ENCODE assay signal across 10 mouse cellular contexts in the genomic region with DNA sequence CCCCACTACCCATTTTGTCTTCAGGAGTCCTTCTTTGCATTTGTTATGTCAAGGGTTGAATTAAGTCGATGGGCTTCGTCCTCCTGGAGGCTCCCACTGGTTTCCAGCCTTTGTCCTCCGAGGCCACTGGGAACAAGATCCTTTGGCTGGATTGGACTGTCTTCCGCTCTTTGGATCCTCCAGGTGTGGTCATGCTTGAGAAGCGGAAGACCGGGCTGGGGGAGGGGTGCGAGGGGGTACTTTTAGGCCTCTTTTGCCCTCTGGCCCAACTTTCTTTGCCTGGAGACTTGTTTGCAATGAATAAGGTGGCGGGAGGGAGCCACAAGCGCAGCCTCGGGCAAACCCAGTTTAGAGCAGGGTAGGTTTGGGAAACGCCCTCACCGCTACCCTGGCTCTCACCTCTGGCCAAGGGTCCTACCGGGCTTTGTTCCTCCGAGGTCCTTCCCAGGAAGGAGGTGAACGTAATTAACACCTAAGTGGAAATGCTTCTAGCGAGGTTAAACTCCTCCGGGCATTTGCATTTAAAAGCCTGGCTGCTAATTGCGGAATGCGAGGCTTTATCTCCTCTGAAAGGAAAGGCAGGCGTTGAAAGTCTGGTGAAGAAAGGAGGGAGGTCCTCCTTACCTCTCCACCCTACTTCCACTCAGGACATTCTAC.
A peak's percentile ranks its signal among the peaks of the same experiment; 100 is the strongest.
DNase-seq lines count a peak whose midpoint lies in the region; ATAC-seq and TF ChIP-seq lines count a peak whose summit lies in the region.
"Had no signal": no experiment of that assay in that cellular context is flagged by ENCODE, and none has a peak within 500 bp of the region (broad histone marks: within the 10 kb centered on the region; RNA-seq: fewer than 3 reads in every experiment).

No protein-coding gene starts in this region.

- no peak for DNase-seq in stomach, postnatal 0 days (ENCODE audit: low spot score)
- no peak for DNase-seq in limb, embryonic 10.5 days (ENCODE audit: low spot score)
- no peak for DNase-seq in gastrocnemius, postnatal 4 days (ENCODE audit: low spot score in 2 of 2)
- no peak for DNase-seq in right cerebral cortex, adult 18-20 months
- DNase-seq in adrenal gland, postnatal 4 days (ENCODE audit: low spot score in 2 of 2): no peak
- no peak for DNase-seq in cerebellum, adult 9-10 months
- DNase-seq: cerebellum, adult 11-12 months had no signal

- WGBS in stomach, embryonic 14.5 days: 12% methylated on average over 20 of the region's 20 CpGs
- WGBS in stomach, postnatal 0 days: 22% methylated on average over 20 of the region's 20 CpGs
- WGBS in hindbrain, embryonic 15.5 days: 5% methylated on average over 20 of the region's 20 CpGs
- 2% methylated on average over 20 of the region's 20 CpGs for WGBS in limb, embryonic 10.5 days

- H3K9ac ChIP-seq in stomach, embryonic 14.5 days (replicated peaks; ENCODE audit: low read depth, low read length): no peak overlapping the region
- no peak overlapping the region for H3K9ac ChIP-seq in stomach, postnatal 0 days (ENCODE audit: low read length)
- H3K9ac ChIP-seq in hindbrain, embryonic 15.5 days: no peak overlapping the region
- H3K9ac ChIP-seq: liver, embryonic 15.5 days had no signal

- TF ChIP-seq EP300 in stomach, postnatal 0 days (optimal IDR thresholded peaks at IDR 0.05): no peak

- no peaks in the 10 kb centered on the region for H3K36me3 ChIP-seq in stomach, embryonic 14.5 days (ENCODE audit: control insufficient read depth, insufficient read depth, low read length)
- no peaks in the 10 kb centered on the region for H3K36me3 ChIP-seq in stomach, postnatal 0 days (ENCODE audit: control insufficient read depth, insufficient read depth, low read length)
- no peaks in the 10 kb centered on the region for H3K36me3 ChIP-seq in hindbrain, embryonic 15.5 days
- no peaks in the 10 kb centered on the region for H3K36me3 ChIP-seq in limb, embryonic 10.5 days
- H3K36me3 ChIP-seq: liver, embryonic 15.5 days had no signal

- H3K27ac ChIP-seq in stomach, embryonic 14.5 days (ENCODE audit: low read length): no peak overlapping the region
- no peak overlapping the region for H3K27ac ChIP-seq in stomach, postnatal 0 days (replicated peaks)
- no peak overlapping the region for H3K27ac ChIP-seq in hindbrain, embryonic 15.5 days (replicated peaks)
- no peak overlapping the region for H3K27ac ChIP-seq in limb, embryonic 10.5 days
- H3K27ac ChIP-seq: liver, embryonic 15.5 days had no signal

- H3K4me1 ChIP-seq in stomach, embryonic 14.5 days (ENCODE audit: control insufficient read depth, insufficient read depth, low read length): no peaks in the 10 kb centered on the region
- H3K4me1 ChIP-seq in stomach, postnatal 0 days (replicated peaks; ENCODE audit: control insufficient read depth, insufficient read depth): no peaks in the 10 kb centered on the region
- H3K4me1 ChIP-seq in hindbrain, embryonic 15.5 days (replicated peaks): peaks cover 15% of the 10 kb centered on the region
- H3K4me1 ChIP-seq in limb, embryonic 10.5 days: peaks cover 28% of the 10 kb centered on the region

- no peaks in the 10 kb centered on the region for H3K9me3 ChIP-seq in stomach, embryonic 14.5 days (ENCODE audit: control insufficient read depth, low read depth, low read length)
- no peaks in the 10 kb centered on the region for H3K9me3 ChIP-seq in stomach, postnatal 0 days (ENCODE audit: control insufficient read depth, low read length)
- no peaks in the 10 kb centered on the region for H3K9me3 ChIP-seq in hindbrain, embryonic 15.5 days
- no peaks in the 10 kb centered on the region for H3K9me3 ChIP-seq in limb, embryonic 10.5 days (replicated peaks)
- H3K9me3 ChIP-seq: liver, embryonic 15.5 days had no signal

- H3K4me2 ChIP-seq in stomach, embryonic 14.5 days (replicated peaks; ENCODE audit: low read depth, low read length): 0 out of 2 replicates have a peak overlapping the region, but pooled peaks have one; percentile 15
- no peak overlapping the region for H3K4me2 ChIP-seq in stomach, postnatal 0 days (replicated peaks; ENCODE audit: low read depth)
- H3K4me2 ChIP-seq in hindbrain, embryonic 15.5 days: peak overlapping the region; percentile 43
- H3K4me2 ChIP-seq: liver, embryonic 15.5 days had no signal

- ATAC-seq in stomach, embryonic 14.5 days (ENCODE audit: insufficient number of reproducible peaks, insufficient read depth, low FRiP score, low read depth): no peak
- ATAC-seq in stomach, postnatal 0 days (ENCODE audit: low FRiP score, low TSS enrichment): no peak
- no peak for ATAC-seq in hindbrain, embryonic 15.5 days (ENCODE audit: low FRiP score, low read depth)

- 0 out of 2 replicates have a peak, but pooled peaks cover 7% of the 10 kb centered on the region for H3K27me3 ChIP-seq in stomach, embryonic 14.5 days (ENCODE audit: control insufficient read depth, insufficient read depth, low read length)
- H3K27me3 ChIP-seq in stomach, postnatal 0 days (ENCODE audit: control insufficient read depth, insufficient read depth, low read length): peaks cover 3% of the 10 kb centered on the region; the same call in 1 of the 2 replicates
- peaks cover 44% of the 10 kb centered on the region for H3K27me3 ChIP-seq in hindbrain, embryonic 15.5 days
- H3K27me3 ChIP-seq in limb, embryonic 10.5 days (ENCODE audit: low read depth, poor library complexity, severe bottlenecking): peaks cover 57% of the 10 kb centered on the region

- H3K4me3 ChIP-seq in stomach, embryonic 14.5 days (ENCODE audit: low read depth, low read length): no peak overlapping the region
- no peak overlapping the region for H3K4me3 ChIP-seq in stomach, postnatal 0 days (ENCODE audit: low read depth, low read length)
- peak overlapping the region; percentile 11; the same call in 1 of the 2 replicates for H3K4me3 ChIP-seq in hindbrain, embryonic 15.5 days
- peak overlapping the region; percentile 30 for H3K4me3 ChIP-seq in limb, embryonic 10.5 days
- H3K4me3 ChIP-seq: liver, embryonic 15.5 days had no signal

- no peak for TF ChIP-seq CTCF in stomach, postnatal 0 days (IDR thresholded peaks at IDR 0.05; ENCODE audit: low read depth)

Comparison
In these comparisons a context has a peak if more than half of its experiments do, and no peak if none do; other contexts are left out.
1. H3K4me3 ChIP-seq: peak in hindbrain, embryonic 15.5 days (single experiment) and limb, embryonic 10.5 days (single experiment); none in stomach, embryonic 14.5 days (single experiment) and stomach, postnatal 0 days (single experiment).